Mouse (Mus musculus) gastrocnemius, adult 18-20 months (tissue): Measurements from ENCODE around the gene Ankrd42. TPM values are rescaled to one million over a fixed set of nuclear protein-coding genes. Genes with fewer than 3 reads are reported as not detected.
A peak's percentile ranks its signal among the peaks of the same experiment; 100 is the strongest.

Source experiments
- DNase-seq: peaks from one replicate; pipeline ENCODE4 v3.0.0; 2021; ENCODE audit warnings: low spot score
- long read RNA-seq, 2 experiments: library from polyadenylated mRNA; stranded (forward); transcript quantifications; one replicate each; pipeline ENCODE4 v2.0.0; 2021
- total RNA-seq, 2 experiments: library from RNA; stranded (reverse); gene quantifications; 2 replicates each; pipeline ENCODE4 v1.2.3; 2021

Gene Ankrd42
- total RNA-seq = under 1 TPM; 0.28 to 0.34 TPM
- long read RNA-seq, experiment 1, partial matches to known transcripts = 0 of 1 reads
- long read RNA-seq, experiment 1, other reads (novel, unspliced or antisense) = 0 of 1 reads
- long read RNA-seq, experiment 2 = 0 reads

GRCm38 (mm10) chr7:92637021-92637625, at the start of gene Ankrd42:
Ankrd42 (minus strand) TSS chr7:92637142.
- peak; percentile 92 for DNase-seq

- no peak for DNase-seq
These were observed 40.4 kb upstream of the Ankrd42 start for GRCm38 (mm10) chr7:92677346-92677745.

GRCm38 (mm10) chr7:92675131-92675530, 38.2 kb upstream of the Ankrd42 start:
- DNase-seq = no peak

GRCm38 (mm10) chr7:92669507-92670471, 32.8 kb upstream of the Ankrd42 start, which contains the start of gene Pcf11:
Pcf11 (minus strand) TSS chr7:92669934.
- DNase-seq = peak; percentile 97

- peak; percentile 50 for DNase-seq
These were observed 32.0 kb upstream of the Ankrd42 start for GRCm38 (mm10) chr7:92668791-92669506.

- DNase-seq = peak; percentile 10
These were observed 29.4 kb upstream of the Ankrd42 start for GRCm38 (mm10) chr7:92666274-92666820.

GRCm38 (mm10) chr7:92658050-92658449, 21.1 kb upstream of the Ankrd42 start:
- no peak for DNase-seq

GRCm38 (mm10) chr7:92656386-92656785, 19.4 kb upstream of the Ankrd42 start:
- no peak for DNase-seq

- DNase-seq = no peak
These were observed 16.4 kb upstream of the Ankrd42 start for GRCm38 (mm10) chr7:92653329-92653728.

GRCm38 (mm10) chr7:92647790-92648189, 10.8 kb upstream of the Ankrd42 start:
- DNase-seq = no peak

- DNase-seq = no peak
These were observed 5.4 kb upstream of the Ankrd42 start for GRCm38 (mm10) chr7:92642358-92642757.

GRCm38 (mm10) chr7:92638050-92638449, 1.1 kb upstream of the Ankrd42 start:
- DNase-seq = no peak

- no peak for DNase-seq
These were observed 489 bp downstream of the Ankrd42 start for GRCm38 (mm10) chr7:92636295-92637011.

- peak; percentile 9 for DNase-seq
These were observed 6.8 kb downstream of the Ankrd42 start for GRCm38 (mm10) chr7:92630167-92630566.

GRCm38 (mm10) chr7:92624488-92624887, 12.5 kb downstream of the Ankrd42 start:
- no peak for DNase-seq

GRCm38 (mm10) chr7:92610830-92611229, 26.1 kb downstream of the Ankrd42 start:
- no peak for DNase-seq

GRCm38 (mm10) chr7:92604961-92605360, 32.0 kb downstream of the Ankrd42 start:
- DNase-seq = no peak

- DNase-seq = no peak
These were observed 46.1 kb downstream of the Ankrd42 start for GRCm38 (mm10) chr7:92590842-92591241.

GRCm38 (mm10) chr7:92589986-92590385, 47.0 kb downstream of the Ankrd42 start:
- no peak for DNase-seq

- no peak for DNase-seq
These were observed 53.4 kb downstream of the Ankrd42 start for GRCm38 (mm10) chr7:92583567-92583966.
